Mouse (Mus musculus): ENCODE results near the gene Cep57.

Gene Cep57

DNA sequence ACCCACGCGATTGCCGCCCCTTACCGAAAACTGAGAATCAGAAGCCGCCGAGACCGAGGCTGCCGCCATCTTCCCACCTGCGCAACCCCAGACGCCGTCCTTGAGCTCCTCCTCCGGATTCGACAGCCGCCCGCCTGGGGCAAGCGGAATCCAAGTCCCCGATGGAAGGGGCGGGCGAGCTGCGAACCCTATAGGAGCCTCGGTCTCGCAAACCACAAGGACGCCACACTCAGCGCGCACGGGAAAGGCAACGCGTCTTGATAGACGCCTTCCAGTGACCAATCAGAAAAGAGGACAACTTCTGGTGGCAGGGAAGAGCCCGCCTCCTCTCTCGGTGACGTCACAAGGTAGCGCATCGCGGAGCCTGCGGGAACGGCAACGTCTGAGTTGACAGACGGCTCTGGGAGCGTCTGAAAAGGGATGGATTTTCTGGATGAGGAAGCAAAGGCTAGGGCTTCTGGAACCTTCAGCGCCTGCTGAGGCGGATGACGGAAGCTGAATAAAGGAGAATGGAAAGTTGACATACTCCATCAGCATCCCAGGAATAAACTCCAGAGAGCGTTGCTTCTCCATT is at the start of gene Cep57:
Gene Cep57 (minus strand): TSS at position 276 of the 574 bp plus-strand sequence.
- DNase-seq: peak; percentile 97

- DNase-seq: no peak
Measured at GRCm38 (mm10) chr9:13875340-13875739, 48.4 kb upstream of the Cep57 start.

- DNase-seq: no peak
Measured at GRCm38 (mm10) chr9:13874359-13874758, 47.5 kb upstream of the Cep57 start.

- no peak for DNase-seq
Measured at GRCm38 (mm10) chr9:13871631-13872030, 44.7 kb upstream of the Cep57 start.

- no peak for DNase-seq
Measured at GRCm38 (mm10) chr9:13867646-13868045, 40.7 kb upstream of the Cep57 start.

DNA sequence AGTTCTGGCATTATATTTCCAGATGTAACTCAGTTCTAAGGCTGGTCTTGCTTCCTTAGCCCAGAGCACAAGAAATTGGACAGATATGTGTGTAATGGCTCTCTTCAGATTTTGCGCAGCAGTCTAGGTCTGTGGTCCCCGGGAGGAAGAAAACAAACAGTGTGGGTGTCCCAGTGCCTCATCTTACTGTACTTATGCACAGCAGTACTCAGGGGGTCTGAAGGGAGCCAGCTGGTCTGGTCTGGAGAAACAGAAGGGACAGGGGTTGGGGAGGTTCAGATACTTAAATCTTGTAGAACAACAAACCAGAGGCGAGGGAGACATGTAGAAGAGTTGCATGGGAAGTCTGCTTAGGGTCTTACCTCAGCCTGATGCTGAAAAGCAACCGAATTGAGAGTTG is 29.9 kb upstream of the Cep57 start:
- no peak for DNase-seq

DNA sequence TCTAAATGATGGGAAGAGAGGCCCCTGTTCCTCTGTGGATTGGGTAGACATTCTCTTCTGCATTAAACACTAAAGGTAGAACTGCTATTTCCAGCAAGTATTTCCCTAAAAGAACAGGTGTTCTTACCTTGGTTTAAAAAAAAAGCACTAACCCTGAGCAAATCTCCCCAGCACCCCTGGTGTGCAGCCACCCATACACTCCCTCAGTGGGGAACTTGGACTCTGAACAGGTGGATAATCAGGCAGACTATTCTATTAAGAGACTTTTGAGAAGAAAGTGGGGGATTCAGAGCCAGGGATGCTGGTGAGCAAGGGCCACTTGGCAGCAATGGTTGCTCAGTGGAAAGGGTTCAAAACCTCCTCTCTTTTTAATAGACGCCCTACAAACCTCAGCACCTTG is 29.3 kb upstream of the Cep57 start:
- peak; percentile 8 for DNase-seq

- DNase-seq: peak; percentile 12
Measured at GRCm38 (mm10) chr9:13853876-13854275, 27.0 kb upstream of the Cep57 start.

- DNase-seq: peak; percentile 46
Measured at GRCm38 (mm10) chr9:13848481-13849480, 21.9 kb upstream of the Cep57 start.

DNA sequence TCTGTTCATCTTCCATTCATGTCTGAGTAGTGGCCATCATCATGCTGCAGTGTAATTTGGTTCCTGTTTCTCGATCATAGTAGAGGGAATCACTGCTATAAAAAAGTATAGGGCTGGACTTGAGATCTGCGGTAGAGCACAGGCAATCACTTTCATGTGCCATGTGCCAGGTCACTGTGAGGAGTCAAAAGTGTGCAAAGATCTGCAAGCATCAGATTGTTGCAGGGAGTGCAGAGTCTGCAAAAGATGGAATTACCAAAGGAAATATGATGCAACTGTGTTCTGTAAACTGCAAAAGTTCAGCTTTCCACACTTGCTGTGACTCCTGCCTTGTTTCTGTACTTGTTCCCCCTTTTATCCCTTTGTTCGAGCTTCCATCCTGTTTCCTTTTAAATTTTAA is 20.7 kb upstream of the Cep57 start:
- no peak for DNase-seq

DNA sequence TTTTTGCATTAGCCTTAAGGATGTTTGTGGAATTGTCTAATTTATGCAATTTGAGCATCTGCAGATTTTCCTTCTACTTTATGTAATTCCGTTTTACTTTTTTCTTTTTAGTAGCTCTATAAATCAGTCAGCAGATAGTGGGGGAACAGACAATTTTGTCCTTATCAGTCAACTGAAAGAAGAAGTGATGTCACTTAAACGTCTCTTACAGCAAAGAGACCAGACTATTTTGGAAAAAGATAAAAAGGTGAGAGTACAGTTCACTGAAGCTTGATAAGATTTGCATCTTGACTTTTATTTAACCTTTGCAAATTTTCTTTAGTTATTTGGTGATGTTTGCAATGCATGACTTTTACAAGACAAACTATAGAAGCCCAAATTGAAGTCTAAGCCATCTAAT is 9.8 kb upstream of the Cep57 start:
- DNase-seq: no peak

- DNase-seq: no peak
Measured at GRCm38 (mm10) chr9:13835256-13835655, 8.3 kb upstream of the Cep57 start.

DNA sequence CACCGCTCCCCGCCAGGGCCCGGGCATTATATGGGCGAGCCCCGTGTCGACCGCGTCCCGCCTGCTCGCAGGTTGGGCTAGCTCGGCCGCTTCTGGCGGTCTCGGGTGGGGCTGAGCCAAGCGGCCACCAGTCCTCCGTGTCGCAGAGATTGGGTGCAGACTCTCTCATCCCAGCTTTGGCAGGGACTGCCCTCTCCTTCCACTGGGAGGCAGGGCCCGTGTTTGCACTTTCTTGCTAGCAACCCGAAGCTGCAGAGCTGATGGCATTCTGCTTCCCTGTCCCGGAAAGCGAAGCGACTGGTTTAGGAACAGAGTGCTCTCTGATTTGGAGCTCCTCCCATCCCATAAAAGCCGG is 1.2 kb upstream of the Cep57 start:
- DNase-seq: no peak

- DNase-seq: peak; percentile 100
Measured at GRCm38 (mm10) chr9:13827406-13828086, 639 bp upstream of the Cep57 start, which contains the start of gene Fam76b. Gene Fam76b (plus strand): TSS chr9:13827716.

DNA sequence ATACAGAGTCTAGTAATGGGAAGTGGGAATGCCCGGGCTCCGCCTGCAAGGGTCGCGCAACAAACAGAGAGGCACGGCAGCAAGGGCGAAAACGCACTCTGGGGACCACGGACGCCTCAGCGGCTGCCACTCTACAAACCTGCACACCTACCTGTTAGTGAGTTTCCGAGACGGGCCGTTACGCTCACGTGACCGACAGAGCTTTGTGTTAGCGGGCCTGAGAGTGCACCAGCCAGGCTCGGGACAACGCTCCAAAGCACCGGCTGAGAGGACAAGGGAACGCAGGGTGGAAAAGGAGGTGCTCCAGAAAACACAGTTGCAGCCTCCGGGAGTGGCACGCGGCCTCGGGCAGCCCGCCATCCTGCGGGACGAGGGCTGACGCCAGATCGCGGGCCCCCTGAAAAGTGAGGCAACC is 509 bp downstream of the Cep57 start:
- peak; percentile 82 for DNase-seq

- DNase-seq: no peak
Measured at GRCm38 (mm10) chr9:13825896-13826295, 1.0 kb downstream of the Cep57 start.

GRCm38 (mm10) chr9:13820774-13821173 is 6.1 kb downstream of the Cep57 start:
- DNase-seq: no peak

- DNase-seq: peak; percentile 25
Measured at GRCm38 (mm10) chr9:13818369-13818768, 8.5 kb downstream of the Cep57 start.

DNA sequence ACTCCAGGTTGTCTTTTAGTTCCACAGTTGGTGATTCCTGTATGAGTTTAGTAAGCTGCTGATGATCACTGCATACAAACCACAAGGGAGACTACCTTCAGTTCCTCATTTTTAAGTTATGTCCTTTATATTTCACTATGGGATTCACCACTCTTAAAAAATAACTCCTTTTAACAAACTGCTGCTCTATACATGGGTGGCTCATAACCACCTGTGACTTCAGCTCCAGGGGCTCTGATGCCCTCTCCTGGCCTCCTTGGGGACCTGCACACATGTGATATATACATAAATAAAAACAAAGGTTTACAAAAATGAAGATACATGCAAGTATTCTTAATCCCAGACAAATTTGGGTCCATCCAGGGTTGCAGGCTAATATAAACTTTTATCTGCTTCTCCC is 17.0 kb downstream of the Cep57 start:
- no peak for DNase-seq

GRCm38 (mm10) chr9:13807657-13808056 is 19.2 kb downstream of the Cep57 start:
- DNase-seq: no peak

DNA sequence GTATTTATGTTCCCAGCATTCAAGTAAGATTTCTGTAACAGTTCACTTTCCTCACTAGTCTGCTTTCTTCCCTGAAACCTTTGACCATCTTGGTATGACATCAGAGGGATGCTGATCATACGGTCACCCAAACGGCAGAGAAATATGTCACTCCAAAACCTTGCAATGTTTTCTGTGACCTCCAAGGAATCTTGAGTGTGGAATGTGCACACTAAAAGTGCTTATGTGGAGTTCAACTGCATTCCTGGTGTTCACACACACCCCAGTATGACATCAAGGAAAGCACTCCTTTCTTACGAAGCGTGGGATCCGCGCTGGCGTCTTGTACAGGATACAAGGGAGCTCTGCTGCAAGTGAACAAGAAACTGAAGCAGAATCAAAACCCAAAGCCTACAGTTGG is 20.1 kb downstream of the Cep57 start:
- DNase-seq: no peak

DNA sequence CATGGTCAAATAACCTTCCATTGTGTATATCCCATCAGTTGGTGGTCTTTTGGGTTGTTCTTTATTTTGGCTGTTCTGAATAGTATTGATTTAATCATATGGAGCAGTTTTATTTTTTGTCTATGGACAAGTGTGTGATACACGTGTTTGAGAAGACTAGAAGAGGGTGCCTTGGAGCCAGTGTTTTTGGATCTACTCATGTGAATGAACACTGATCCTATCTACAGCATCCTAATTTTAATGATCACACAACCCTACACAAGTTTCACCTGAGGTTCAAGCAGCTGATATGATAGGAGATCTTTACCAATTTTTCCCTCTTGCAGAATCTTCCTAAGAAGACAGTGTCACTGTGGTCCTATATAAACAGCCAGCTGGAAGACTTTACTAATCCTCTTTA is 22.4 kb downstream of the Cep57 start:
- no peak for DNase-seq

DNA sequence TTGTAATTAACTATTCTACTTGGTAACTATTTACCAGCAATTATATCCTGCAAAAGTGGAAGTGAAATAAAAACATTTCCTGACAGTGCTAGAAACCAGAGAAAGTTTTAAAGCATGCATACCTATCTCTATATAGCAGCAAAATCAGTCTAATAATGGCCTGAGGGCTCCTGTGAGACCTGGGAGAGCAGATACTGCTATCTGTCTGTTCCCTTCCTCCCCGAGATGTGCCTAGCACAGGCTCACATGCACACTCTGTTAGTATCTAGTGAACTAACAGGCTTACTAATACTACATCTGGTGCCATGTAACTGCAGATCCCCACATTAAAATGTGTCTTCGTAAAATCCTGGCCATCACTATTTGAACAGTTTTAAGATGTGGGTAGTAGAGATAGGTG is 32.2 kb downstream of the Cep57 start:
- DNase-seq: no peak

- DNase-seq: no peak
Measured at GRCm38 (mm10) chr9:13794302-13794701, 32.6 kb downstream of the Cep57 start.
